21 mouse cellular contexts compared by ENCODE assay signal in genomic region chr9:21383966-21384365, GRCm38 (mm10). TPM values are rescaled to one million over a fixed set of nuclear protein-coding genes. Genes with fewer than 3 reads are reported as not detected.
A peak's percentile ranks its signal among the peaks of the same experiment; 100 is the strongest.
DNase-seq lines count a peak whose midpoint lies in the region; ATAC-seq and TF ChIP-seq lines count a peak whose summit lies in the region.
"Had no signal": no experiment of that assay in that cellular context is flagged by ENCODE, and none has a peak within 500 bp of the region (broad histone marks: within the 10 kb centered on the region; RNA-seq: fewer than 3 reads in every experiment).

No protein-coding gene starts in this region.

- H3K27ac ChIP-seq in liver, embryonic 12.5 days, result peak overlapping the region; percentile 37; the same call in 1 of the 2 replicates
- H3K27ac ChIP-seq in MEL (ENCODE audit: control insufficient read depth, low read depth, low read length), result no peak overlapping the region
- H3K27ac ChIP-seq in liver, embryonic 14.5 days, result no peak overlapping the region
- H3K27ac ChIP-seq: embryonic facial prominence, embryonic 10.5 days; embryonic facial prominence, embryonic 12.5 days; forebrain, embryonic 13.5 days; forebrain, embryonic 15.5 days had no signal

- no peak for TF ChIP-seq EP300 in MEL (IDR thresholded peaks at IDR 0.05; ENCODE audit: low read depth in 1 of 2, low read length in 2 of 2)
- no peak for TF ChIP-seq EP300 in liver, embryonic 14.5 days (IDR thresholded peaks at IDR 0.05; ENCODE audit: low read depth)

- H3K9me3 ChIP-seq in liver, embryonic 12.5 days (replicated peaks), result no peaks in the 10 kb centered on the region
- H3K9me3 ChIP-seq in MEL (replicated peaks; ENCODE audit: insufficient read depth, low read length), result no peaks in the 10 kb centered on the region
- no peaks in the 10 kb centered on the region for H3K9me3 ChIP-seq in liver, embryonic 14.5 days (ENCODE audit: control insufficient read depth, low read length)
- H3K9me3 ChIP-seq: embryonic facial prominence, embryonic 10.5 days; embryonic facial prominence, embryonic 12.5 days; forebrain, embryonic 13.5 days; forebrain, embryonic 15.5 days had no signal

- no peak for TF ChIP-seq RAD21 in MEL (IDR thresholded peaks at IDR 0.05; ENCODE audit: low read depth, low read length)

- TF ChIP-seq POLR2A in MEL (IDR thresholded peaks at IDR 0.05; ENCODE audit: control insufficient read depth in 1 of 2, insufficient read depth in 1 of 2, low read depth in 1 of 2, low read length in 2 of 2, poor library complexity in 1 of 2), result no peak; a peak in 1 of 4 replicates

- peaks cover 85% of the 10 kb centered on the region for H3K79me2 ChIP-seq in MEL (ENCODE audit: control insufficient read depth, insufficient read depth, low read length, poor library complexity)

- no peak for TF ChIP-seq CTCF in MEL (IDR thresholded peaks at IDR 0.05 in 2 of 3, conservative IDR thresholded peaks at IDR 0.05 in 1 of 3; ENCODE audit: control insufficient read depth in 1 of 3, insufficient read depth in 1 of 3, low read depth in 2 of 3, low read length in 3 of 3, poor library complexity in 1 of 3, severe bottlenecking in 1 of 3)
- TF ChIP-seq CTCF in liver, embryonic 14.5 days (IDR thresholded peaks at IDR 0.05; ENCODE audit: low read depth), result no peak

- peaks cover 58% of the 10 kb centered on the region for H3K4me1 ChIP-seq in liver, embryonic 12.5 days
- H3K4me1 ChIP-seq in MEL (ENCODE audit: control insufficient read depth in 1 of 2, insufficient read depth in 2 of 2, low read length in 2 of 2), result peaks cover 12 to 15% of the 10 kb centered on the region in 2 experiments
- H3K4me1 ChIP-seq in liver, embryonic 14.5 days (replicated peaks; ENCODE audit: control insufficient read depth in 2 of 2, insufficient read depth in 2 of 2, low read length in 1 of 2), result peaks cover 10 to 14% of the 10 kb centered on the region in 2 experiments
- H3K4me1 ChIP-seq: embryonic facial prominence, embryonic 12.5 days had no signal

- H3K36me3 ChIP-seq in liver, embryonic 12.5 days, result peaks cover 61% of the 10 kb centered on the region
- H3K36me3 ChIP-seq in MEL (ENCODE audit: control insufficient read depth in 1 of 2, insufficient read depth in 2 of 2, low read length in 2 of 2), result peaks cover 37 to 79% of the 10 kb centered on the region in 2 experiments
- peaks cover under 1% of the 10 kb centered on the region; the same call in 1 of the 2 replicates for H3K36me3 ChIP-seq in liver, embryonic 14.5 days (replicated peaks; ENCODE audit: control insufficient read depth, insufficient read depth, low read depth)

- H3K4me2 ChIP-seq in liver, embryonic 12.5 days, result no peak overlapping the region
- H3K4me2 ChIP-seq in liver, embryonic 14.5 days (ENCODE audit: low read depth), result no peak overlapping the region
- H3K4me2 ChIP-seq: embryonic facial prominence, embryonic 12.5 days; forebrain, embryonic 13.5 days; forebrain, embryonic 15.5 days had no signal

- ATAC-seq in liver, embryonic 12.5 days, result peak; percentile 42; the same call in 1 of the 2 replicates
- ATAC-seq in liver, embryonic 14.5 days (ENCODE audit: insufficient read depth), result 0 out of 2 replicates have a peak, but pooled peaks have one; percentile 18
- peak; percentile 35; the same call in 1 of the 2 replicates for ATAC-seq in megakaryocyte-erythroid progenitor cell, adult 5-6 weeks (replicated peaks; ENCODE audit: low FRiP score, low TSS enrichment, poor library complexity, severe bottlenecking)
- ATAC-seq: forebrain, embryonic 13.5 days; forebrain, embryonic 15.5 days; forebrain, postnatal 0 days had no signal

- H3K27me3 ChIP-seq in liver, embryonic 12.5 days (replicated peaks), result no peaks in the 10 kb centered on the region
- no peaks in the 10 kb centered on the region for H3K27me3 ChIP-seq in MEL (ENCODE audit: control insufficient read depth in 1 of 2, insufficient read depth in 2 of 2, low read length in 2 of 2)
- H3K27me3 ChIP-seq in liver, embryonic 14.5 days (ENCODE audit: control insufficient read depth, insufficient read depth, low read length), result no peaks in the 10 kb centered on the region
- H3K27me3 ChIP-seq: embryonic facial prominence, embryonic 12.5 days; forebrain, embryonic 13.5 days; forebrain, embryonic 15.5 days had no signal

- no peak overlapping the region for H3K4me3 ChIP-seq in liver, embryonic 12.5 days
- no peak overlapping the region for H3K4me3 ChIP-seq in MEL (ENCODE audit: control insufficient read depth in 1 of 2, insufficient read depth in 1 of 2, low read depth in 2 of 2, low read length in 2 of 2)
- no peak overlapping the region for H3K4me3 ChIP-seq in liver, embryonic 14.5 days (ENCODE audit: insufficient read depth in 1 of 2, low read depth in 2 of 2, low read length in 2 of 2)
- H3K4me3 ChIP-seq: embryonic facial prominence, embryonic 10.5 days; embryonic facial prominence, embryonic 12.5 days; forebrain, embryonic 13.5 days; forebrain, embryonic 15.5 days had no signal

- H3K9ac ChIP-seq in liver, embryonic 12.5 days, result no peak overlapping the region
- no peak overlapping the region for H3K9ac ChIP-seq in MEL (ENCODE audit: control insufficient read depth, low read depth, low read length, poor library complexity, severe bottlenecking)
- no peak overlapping the region for H3K9ac ChIP-seq in liver, embryonic 14.5 days (replicated peaks)
- H3K9ac ChIP-seq: embryonic facial prominence, embryonic 12.5 days; forebrain, embryonic 13.5 days; forebrain, embryonic 15.5 days; forebrain, postnatal 0 days had no signal

- DNase-seq in liver, result no peak
- DNase-seq in MEL (ENCODE audit: low read depth, low spot score), result peak; percentile 62
- no peak for DNase-seq in liver, embryonic 14.5 days (ENCODE audit: low read depth in 3 of 3, low spot score in 3 of 3)
- DNase-seq in lung, postnatal 4 days, result no peak
- DNase-seq in left cerebral cortex, adult 8-10 months (ENCODE audit: low spot score in 2 of 2), result no peak
- no peak for DNase-seq in heart, adult 8-10 months (ENCODE audit: low spot score)
- DNase-seq: adrenal gland, adult 2 months; adrenal gland, postnatal 14 days; adrenal gland, postnatal 36 days; cerebellum, adult 11-12 months; cerebellum, adult 2 months; cerebellum, adult 9-10 months; cerebellum, postnatal 10 days; cerebellum, postnatal 25 days; forebrain, postnatal 0 days had no signal

TF ChIP-seq in MEL, 35 proteins besides CTCF, POLR2A, EP300 and RAD21:
- TF ChIP-seq TAL1 (IDR thresholded peaks at IDR 0.05; ENCODE audit: low read length), result peak; percentile 29
- TF ChIP-seq SIN3A (IDR thresholded peaks at IDR 0.05; ENCODE audit: low read length), result 0 out of 2 replicates have a peak, but pooled peaks have one; percentile 20
- TF ChIP-seq ZC3H11A (IDR thresholded peaks at IDR 0.05; ENCODE audit: low read depth, low read length), result no peak
- TF ChIP-seq GATA1 (IDR thresholded peaks at IDR 0.05; ENCODE audit: low read depth, low read length), result peak; percentile 64
- no peak for TF ChIP-seq MAZ (IDR thresholded peaks at IDR 0.05; ENCODE audit: low read depth, low read length)
- TF ChIP-seq SMC3 (IDR thresholded peaks at IDR 0.05; ENCODE audit: low read depth, low read length), result no peak

RNA-seq across cellular contexts. Expression of gene Ilf3, which starts 16.3 kb away (rescaled TPM):
- polyA plus RNA-seq in liver, embryonic 12.5 days (2016; fragmentation: Nextera tagmentation; extraction: Ambion mirVana), result 84.1 and 85.3 TPM in 2 replicates
- 210 and 235 TPM in 2 replicates for total RNA-seq in MEL (2012; rRNA removed)
- polyA plus RNA-seq in MEL (2012; ENCODE audit: insufficient read depth in 1 of 2, insufficient read length in 2 of 2, low read depth in 1 of 2, low replicate concordance in 2 of 2, missing spikeins in 1 of 2), result 100 to 1,000 TPM in 1 of 2 experiments, 10 to 100 TPM in 1; 67.4 to 519 TPM
- 23.3 and 28.2 TPM in 2 replicates for polyA plus RNA-seq in liver, embryonic 14.5 days (2012; rRNA removed)
- polyA plus RNA-seq in liver, embryonic 14.5 days (2014; fragmentation: Nextera tagmentation; extraction: Ambion mirVana), result 33.5 and 36.8 TPM in 2 replicates
- total RNA-seq in megakaryocyte-erythroid progenitor cell, adult 5-6 weeks (2014; fragmentation: Nextera tagmentation), result 76.3 and 86.0 TPM in 2 replicates
- total RNA-seq in megakaryocyte-erythroid progenitor cell, adult 5-6 weeks (2017), result 67.3 and 88.4 TPM in 2 replicates
- 10 to 100 TPM; 90.2 to 93.1 (median 91.0) TPM for total RNA-seq in left cerebral cortex, adult 8-10 months (2022)
- 10 to 100 TPM; 28.2 to 31.4 (median 29.8) TPM for total RNA-seq in heart, adult 8-10 months (2022)

RNA-seq across cellular contexts. Expression of gene Qtrt1, which starts 27.7 kb away (rescaled TPM):
- 31.2 and 32.7 TPM in 2 replicates for polyA plus RNA-seq in liver, embryonic 12.5 days (2016; fragmentation: Nextera tagmentation; extraction: Ambion mirVana)
- total RNA-seq in MEL (2012; rRNA removed), result 173 and 199 TPM in 2 replicates
- polyA plus RNA-seq in MEL (2012; ENCODE audit: insufficient read depth in 1 of 2, insufficient read length in 2 of 2, low read depth in 1 of 2, low replicate concordance in 2 of 2, missing spikeins in 1 of 2), result 100 to 1,000 TPM in 1 of 2 experiments, not detected in 1; 244 TPM
- 20.0 and 25.4 TPM in 2 replicates for polyA plus RNA-seq in liver, embryonic 14.5 days (2012; rRNA removed)
- polyA plus RNA-seq in liver, embryonic 14.5 days (2014; fragmentation: Nextera tagmentation; extraction: Ambion mirVana), result 20.0 and 20.9 TPM in 2 replicates
- 56.6 and 56.8 TPM in 2 replicates for total RNA-seq in megakaryocyte-erythroid progenitor cell, adult 5-6 weeks (2014; fragmentation: Nextera tagmentation)
- 23.5 and 36.1 TPM in 2 replicates for total RNA-seq in megakaryocyte-erythroid progenitor cell, adult 5-6 weeks (2017)
- 10 to 100 TPM; 17.0 to 28.0 (median 23.5) TPM for total RNA-seq in left cerebral cortex, adult 8-10 months (2022)
- 1 to 10 TPM; 7.4 to 9.3 (median 8.9) TPM for total RNA-seq in heart, adult 8-10 months (2022)

RNA-seq across cellular contexts. Expression of gene Dnm2, which starts 40.7 kb away (rescaled TPM):
- polyA plus RNA-seq in liver, embryonic 12.5 days (2016; fragmentation: Nextera tagmentation; extraction: Ambion mirVana), result 72.2 and 75.5 TPM in 2 replicates
- total RNA-seq in MEL (2012; rRNA removed), result 110 and 117 TPM in 2 replicates
- 100 to 1,000 TPM; 237 to 832 TPM for polyA plus RNA-seq in MEL (2012; ENCODE audit: insufficient read depth in 1 of 2, insufficient read length in 2 of 2, low read depth in 1 of 2, low replicate concordance in 2 of 2, missing spikeins in 1 of 2)
- 30.7 and 31.6 TPM in 2 replicates for polyA plus RNA-seq in liver, embryonic 14.5 days (2012; rRNA removed)
- 36.8 and 41.8 TPM in 2 replicates for polyA plus RNA-seq in liver, embryonic 14.5 days (2014; fragmentation: Nextera tagmentation; extraction: Ambion mirVana)
- total RNA-seq in megakaryocyte-erythroid progenitor cell, adult 5-6 weeks (2014; fragmentation: Nextera tagmentation), result 62.6 and 81.4 TPM in 2 replicates
- total RNA-seq in megakaryocyte-erythroid progenitor cell, adult 5-6 weeks (2017), result 58.7 and 63.8 TPM in 2 replicates
- 10 to 100 TPM; 49.5 to 64.9 (median 60.9) TPM for total RNA-seq in left cerebral cortex, adult 8-10 months (2022)
- total RNA-seq in heart, adult 8-10 months (2022), result 10 to 100 TPM; 60.3 to 71.0 (median 61.2) TPM
